Mouse (Mus musculus): ENCODE data around the gene Top1. TPM values are rescaled to one million over a fixed set of nuclear protein-coding genes. Genes with fewer than 3 reads are reported as not detected.
A peak's percentile ranks its signal among the peaks of the same experiment; 100 is the strongest.

The Top1 gene
- total and polyA plus RNA-seq, 2 experiments: 6.2 to 26.1 TPM

- H3K4me1 ChIP-seq (ENCODE audit: control insufficient read depth, insufficient read depth, low read length): peaks cover 33% of the 10 kb centered on the region
- peak overlapping the region; percentile 98 for H3K27ac ChIP-seq (replicated peaks; ENCODE audit: insufficient read depth, low read depth, low read length)
- WGBS: 12% methylated on average over 17 of the region's 17 CpGs
- peak; percentile 57; the same call in 1 of the 2 replicates for TF ChIP-seq CTCF (IDR thresholded peaks at IDR 0.05; ENCODE audit: low read depth, low read length)
- no peak for TF ChIP-seq POLR2A (IDR thresholded peaks at IDR 0.05; ENCODE audit: extremely low read depth, insufficient read depth, low read length)
- no peaks in the 10 kb centered on the region for H3K36me3 ChIP-seq (ENCODE audit: control insufficient read depth, insufficient read depth, low read length)
- no peaks in the 10 kb centered on the region for H3K27me3 ChIP-seq (ENCODE audit: control insufficient read depth, insufficient read depth, low read length)
- peak overlapping the region; percentile 96 for H3K9ac ChIP-seq (ENCODE audit: low read depth, low read length)
- peaks cover 29% of the 10 kb centered on the region for H3K79me2 ChIP-seq (ENCODE audit: control insufficient read depth, insufficient read depth, low read length)
- peak overlapping the region; percentile 99 for H3K4me3 ChIP-seq (ENCODE audit: insufficient read depth, low read depth, low read length)
- peak; percentile 90 for DNase-seq (ENCODE audit: extremely low read depth, low read depth, low spot score)
Observed at GRCm38 (mm10) chr2:160729851-160730796, 84.4 kb downstream of the Top1 start.

GRCm38 (mm10) chr2:160730797-160731116, 85.1 kb downstream of the Top1 start:
- no peak for TF ChIP-seq POLR2A (IDR thresholded peaks at IDR 0.05; ENCODE audit: extremely low read depth, insufficient read depth, low read length)
- no peak for TF ChIP-seq CTCF (IDR thresholded peaks at IDR 0.05; ENCODE audit: low read depth, low read length)
- peaks cover 35% of the 10 kb centered on the region for H3K4me1 ChIP-seq (ENCODE audit: control insufficient read depth, insufficient read depth, low read length)
- peaks cover 35% of the 10 kb centered on the region for H3K79me2 ChIP-seq (ENCODE audit: control insufficient read depth, insufficient read depth, low read length)
- no peaks in the 10 kb centered on the region for H3K27me3 ChIP-seq (ENCODE audit: control insufficient read depth, insufficient read depth, low read length)
- DNase-seq (ENCODE audit: extremely low read depth, low read depth, low spot score): no peak
- peak overlapping the region; percentile 99 for H3K4me3 ChIP-seq (ENCODE audit: insufficient read depth, low read depth, low read length)
- H3K9ac ChIP-seq (ENCODE audit: low read depth, low read length): peak overlapping the region; percentile 96
- peak overlapping the region; percentile 98 for H3K27ac ChIP-seq (replicated peaks; ENCODE audit: insufficient read depth, low read depth, low read length)
- H3K36me3 ChIP-seq (ENCODE audit: control insufficient read depth, insufficient read depth, low read length): no peaks in the 10 kb centered on the region
- 6% methylated on average over 19 of the region's 19 CpGs for WGBS

GRCm38 (mm10) chr2:160731117-160731838, 85.6 kb downstream of the Top1 start, which contains the start of gene Plcg1:
Gene Plcg1, plus strand, starts transcription at chr2:160731300.
- Histone ChIP-seq H3K4me1 (ENCODE audit: control insufficient read depth, insufficient read depth, low read length) (peaks cover 38% of the 10 kb centered on the region), H3K9ac (ENCODE audit: low read depth, low read length) (peak within 1 kb of the TSS; percentile 100), H3K79me2 (ENCODE audit: control insufficient read depth, insufficient read depth, low read length) (peaks cover 40% of the 10 kb centered on the region), H3K36me3 (ENCODE audit: control insufficient read depth, insufficient read depth, low read length) (no peaks in the 10 kb centered on the region), H3K27ac (replicated peaks; ENCODE audit: insufficient read depth, low read depth, low read length) (peak within 1 kb of the TSS; percentile 98), H3K27me3 (ENCODE audit: control insufficient read depth, insufficient read depth, low read length) (no peaks in the 10 kb centered on the region), H3K4me3 (ENCODE audit: insufficient read depth, low read depth, low read length) (peak within 1 kb of the TSS; percentile 99)
- DNase-seq (ENCODE audit: extremely low read depth, low read depth, low spot score): peak; percentile 76
- no peak for TF ChIP-seq CTCF (IDR thresholded peaks at IDR 0.05; ENCODE audit: low read depth, low read length)
- peak; percentile 64; the same call in 1 of the 2 replicates for TF ChIP-seq POLR2A (IDR thresholded peaks at IDR 0.05; ENCODE audit: extremely low read depth, insufficient read depth, low read length)
- WGBS: under 1% methylated on average over 77 of the region's 99 CpGs

GRCm38 (mm10) chr2:160731839-160732261, 86.2 kb downstream of the Top1 start:
- DNase-seq (ENCODE audit: extremely low read depth, low read depth, low spot score): peak; percentile 33
- peaks cover 38% of the 10 kb centered on the region for H3K4me1 ChIP-seq (ENCODE audit: control insufficient read depth, insufficient read depth, low read length)
- no peak for TF ChIP-seq POLR2A (IDR thresholded peaks at IDR 0.05; ENCODE audit: extremely low read depth, insufficient read depth, low read length)
- TF ChIP-seq CTCF (IDR thresholded peaks at IDR 0.05; ENCODE audit: low read depth, low read length): no peak

GRCm38 (mm10) chr2:160732420-160732995, 86.8 kb downstream of the Top1 start:
- Histone ChIP-seq H3K4me1 (ENCODE audit: control insufficient read depth, insufficient read depth, low read length) (peaks cover 39% of the 10 kb centered on the region), H3K4me3 (ENCODE audit: insufficient read depth, low read depth, low read length) (peak overlapping the region; percentile 99), H3K27me3 (ENCODE audit: control insufficient read depth, insufficient read depth, low read length) (no peaks in the 10 kb centered on the region), H3K9ac (ENCODE audit: low read depth, low read length) (peak overlapping the region; percentile 100), H3K27ac (replicated peaks; ENCODE audit: insufficient read depth, low read depth, low read length) (peak overlapping the region; percentile 95), H3K79me2 (ENCODE audit: control insufficient read depth, insufficient read depth, low read length) (peaks cover 49% of the 10 kb centered on the region), H3K36me3 (ENCODE audit: control insufficient read depth, insufficient read depth, low read length) (no peaks in the 10 kb centered on the region)
- WGBS: 31% methylated on average over 9 of the region's 9 CpGs
- TF ChIP-seq CTCF (IDR thresholded peaks at IDR 0.05; ENCODE audit: low read depth, low read length) (no peak), POLR2A (IDR thresholded peaks at IDR 0.05; ENCODE audit: extremely low read depth, insufficient read depth, low read length) (no peak)
- DNase-seq (ENCODE audit: extremely low read depth, low read depth, low spot score): no peak

More at GRCm38 (mm10) chr2:160731839-160732261, 86.2 kb downstream of the Top1 start:
- Histone ChIP-seq H3K27ac (replicated peaks; ENCODE audit: insufficient read depth, low read depth, low read length) (peak overlapping the region; percentile 95), H3K36me3 (ENCODE audit: control insufficient read depth, insufficient read depth, low read length) (no peaks in the 10 kb centered on the region), H3K27me3 (ENCODE audit: control insufficient read depth, insufficient read depth, low read length) (no peaks in the 10 kb centered on the region), H3K4me3 (ENCODE audit: insufficient read depth, low read depth, low read length) (peak overlapping the region; percentile 99), H3K79me2 (ENCODE audit: control insufficient read depth, insufficient read depth, low read length) (peaks cover 44% of the 10 kb centered on the region), H3K9ac (ENCODE audit: low read depth, low read length) (peak overlapping the region; percentile 100)
- under 1% methylated on average over 32 of the region's 32 CpGs for WGBS

Data from liver, adult 2 months (tissue).